Mouse (Mus musculus): ENCODE measurements around the gene Mtmr6.

- TF ChIP-seq POLR2A (IDR thresholded peaks at IDR 0.05; ENCODE audit: control insufficient read depth, extremely low read depth, insufficient read depth, low read length, poor library complexity), result no peak
- TF ChIP-seq CTCF (IDR thresholded peaks at IDR 0.05; ENCODE audit: borderline replicate concordance, control insufficient read depth, extremely low read depth, insufficient read depth, low read length, poor library complexity), result no peak
These were observed 35.4 kb downstream of the Mtmr6 start for GRCm38 (mm10) chr14:60300224-60300991.
